Mouse (Mus musculus): Measurements from ENCODE around the gene Ak1. TPM values are rescaled to one million over a fixed set of nuclear protein-coding genes. Genes with fewer than 3 reads are reported as not detected.

The Ak1 gene
- polyA plus RNA-seq, 1 experiment from 2014 or later, result 39.1 TPM

GRCm38 (mm10) chr2:32634277-32635105, 12.9 kb downstream of the Ak1 start:
- H3K9me3 ChIP-seq (ENCODE audit: low read length), result no peaks in the 10 kb centered on the region
- H3K4me3 ChIP-seq (ENCODE audit: low read length), result no peak overlapping the region
- no peak overlapping the region for H3K4me2 ChIP-seq (replicated peaks; ENCODE audit: low read depth, low read length)
- WGBS, result 90% methylated on average over 10 of the region's 10 CpGs
- ATAC-seq (ENCODE audit: low FRiP score, low TSS enrichment), result no peak
- no peak overlapping the region for H3K9ac ChIP-seq (replicated peaks; ENCODE audit: low read length)
- peak overlapping the region; percentile 70 for H3K27ac ChIP-seq (ENCODE audit: low read length)
- no peaks in the 10 kb centered on the region for H3K36me3 ChIP-seq (ENCODE audit: insufficient read depth, low read length)
- H3K27me3 ChIP-seq (ENCODE audit: insufficient read depth, low read length), result no peaks in the 10 kb centered on the region
- peaks cover 26% of the 10 kb centered on the region for H3K4me1 ChIP-seq (ENCODE audit: insufficient read depth, low read length)

- Histone ChIP-seq H3K4me3 (ENCODE audit: low read length) (no peak overlapping the region), H3K4me1 (ENCODE audit: insufficient read depth, low read length) (peaks cover 29% of the 10 kb centered on the region), H3K36me3 (ENCODE audit: insufficient read depth, low read length) (no peaks in the 10 kb centered on the region), H3K27ac (ENCODE audit: low read length) (peak overlapping the region; percentile 72), H3K4me2 (replicated peaks; ENCODE audit: low read depth, low read length) (no peak overlapping the region), H3K9ac (replicated peaks; ENCODE audit: low read length) (no peak overlapping the region), H3K27me3 (ENCODE audit: insufficient read depth, low read length) (no peaks in the 10 kb centered on the region), H3K9me3 (ENCODE audit: low read length) (no peaks in the 10 kb centered on the region)
- 68% methylated on average over 7 of the region's 7 CpGs for WGBS
- ATAC-seq (ENCODE audit: low FRiP score, low TSS enrichment), result no peak
Measured at GRCm38 (mm10) chr2:32636617-32637016, 15.1 kb downstream of the Ak1 start.

GRCm38 (mm10) chr2:32637778-32638281, 16.3 kb downstream of the Ak1 start:
- no peaks in the 10 kb centered on the region for H3K36me3 ChIP-seq (ENCODE audit: insufficient read depth, low read length)
- peak overlapping the region; percentile 58 for H3K9ac ChIP-seq (replicated peaks; ENCODE audit: low read length)
- peak overlapping the region; percentile 72 for H3K27ac ChIP-seq (ENCODE audit: low read length)
- no peaks in the 10 kb centered on the region for H3K9me3 ChIP-seq (ENCODE audit: low read length)
- H3K4me3 ChIP-seq (ENCODE audit: low read length), result no peak overlapping the region
- ATAC-seq (ENCODE audit: low FRiP score, low TSS enrichment), result peak; percentile 79
- peaks cover 25% of the 10 kb centered on the region for H3K4me1 ChIP-seq (ENCODE audit: insufficient read depth, low read length)
- H3K4me2 ChIP-seq (replicated peaks; ENCODE audit: low read depth, low read length), result no peak overlapping the region
- 14% methylated on average over 11 of the region's 11 CpGs for WGBS
- H3K27me3 ChIP-seq (ENCODE audit: insufficient read depth, low read length), result no peaks in the 10 kb centered on the region

- WGBS, result 68% methylated on average over 1 of the region's 1 CpGs
- no peak for ATAC-seq (ENCODE audit: low FRiP score, low TSS enrichment)
Measured at GRCm38 (mm10) chr2:32639632-32640031, 18.1 kb downstream of the Ak1 start.

GRCm38 (mm10) chr2:32640550-32641051, 19.0 kb downstream of the Ak1 start:
- Histone ChIP-seq H3K9ac (replicated peaks; ENCODE audit: low read length) (peak overlapping the region; percentile 37; the same call in 1 of the 2 replicates), H3K27me3 (ENCODE audit: insufficient read depth, low read length) (no peaks in the 10 kb centered on the region), H3K4me1 (ENCODE audit: insufficient read depth, low read length) (peaks cover 25% of the 10 kb centered on the region), H3K4me2 (replicated peaks; ENCODE audit: low read depth, low read length) (no peak overlapping the region), H3K27ac (ENCODE audit: low read length) (no peak overlapping the region; the same call in 1 of the 2 replicates), H3K36me3 (ENCODE audit: insufficient read depth, low read length) (no peaks in the 10 kb centered on the region), H3K4me3 (ENCODE audit: low read length) (no peak overlapping the region), H3K9me3 (ENCODE audit: low read length) (no peaks in the 10 kb centered on the region)
- ATAC-seq (ENCODE audit: low FRiP score, low TSS enrichment), result no peak
- 58% methylated on average over 6 of the region's 6 CpGs for WGBS

More at GRCm38 (mm10) chr2:32639632-32640031, 18.1 kb downstream of the Ak1 start:
- H3K9me3 ChIP-seq (ENCODE audit: low read length), result no peaks in the 10 kb centered on the region
- H3K4me2 ChIP-seq (replicated peaks; ENCODE audit: low read depth, low read length), result no peak overlapping the region
- H3K27me3 ChIP-seq (ENCODE audit: insufficient read depth, low read length), result no peaks in the 10 kb centered on the region
- H3K4me1 ChIP-seq (ENCODE audit: insufficient read depth, low read length), result peaks cover 19% of the 10 kb centered on the region
- H3K36me3 ChIP-seq (ENCODE audit: insufficient read depth, low read length), result no peaks in the 10 kb centered on the region
- H3K4me3 ChIP-seq (ENCODE audit: low read length), result no peak overlapping the region
- no peak overlapping the region for H3K27ac ChIP-seq (ENCODE audit: low read length)
- H3K9ac ChIP-seq (replicated peaks; ENCODE audit: low read length), result no peak overlapping the region

GRCm38 (mm10) chr2:32641810-32642209, 20.3 kb downstream of the Ak1 start:
- WGBS, result 86% methylated on average over 5 of the region's 5 CpGs
- Histone ChIP-seq H3K9ac (replicated peaks; ENCODE audit: low read length) (no peak overlapping the region), H3K9me3 (ENCODE audit: low read length) (no peaks in the 10 kb centered on the region), H3K4me3 (ENCODE audit: low read length) (no peak overlapping the region), H3K4me2 (replicated peaks; ENCODE audit: low read depth, low read length) (no peak overlapping the region), H3K27me3 (ENCODE audit: insufficient read depth, low read length) (no peaks in the 10 kb centered on the region), H3K36me3 (ENCODE audit: insufficient read depth, low read length) (no peaks in the 10 kb centered on the region), H3K4me1 (ENCODE audit: insufficient read depth, low read length) (peaks cover 33% of the 10 kb centered on the region), H3K27ac (ENCODE audit: low read length) (no peak overlapping the region)
- no peak for ATAC-seq (ENCODE audit: low FRiP score, low TSS enrichment)

GRCm38 (mm10) chr2:32642813-32643212, 21.3 kb downstream of the Ak1 start:
- Histone ChIP-seq H3K4me2 (replicated peaks; ENCODE audit: low read depth, low read length) (no peak overlapping the region), H3K27me3 (ENCODE audit: insufficient read depth, low read length) (no peaks in the 10 kb centered on the region), H3K36me3 (ENCODE audit: insufficient read depth, low read length) (no peaks in the 10 kb centered on the region), H3K9ac (replicated peaks; ENCODE audit: low read length) (no peak overlapping the region), H3K4me3 (ENCODE audit: low read length) (no peak overlapping the region), H3K9me3 (ENCODE audit: low read length) (no peaks in the 10 kb centered on the region), H3K4me1 (ENCODE audit: insufficient read depth, low read length) (peaks cover 29% of the 10 kb centered on the region), H3K27ac (ENCODE audit: low read length) (0 out of 2 replicates have a peak overlapping the region, but pooled peaks have one; percentile 13)
- no peak for ATAC-seq (ENCODE audit: low FRiP score, low TSS enrichment)
- WGBS, result 52% methylated on average over 7 of the region's 7 CpGs

GRCm38 (mm10) chr2:32644083-32644482, 22.5 kb downstream of the Ak1 start:
- H3K4me2 ChIP-seq (replicated peaks; ENCODE audit: low read depth, low read length), result no peak overlapping the region
- no peak overlapping the region for H3K27ac ChIP-seq (ENCODE audit: low read length)
- peaks cover 24% of the 10 kb centered on the region for H3K4me1 ChIP-seq (ENCODE audit: insufficient read depth, low read length)
- H3K36me3 ChIP-seq (ENCODE audit: insufficient read depth, low read length), result no peaks in the 10 kb centered on the region
- no peak overlapping the region for H3K9ac ChIP-seq (replicated peaks; ENCODE audit: low read length)
- ATAC-seq (ENCODE audit: low FRiP score, low TSS enrichment), result no peak
- no peaks in the 10 kb centered on the region for H3K9me3 ChIP-seq (ENCODE audit: low read length)
- 73% methylated on average over 9 of the region's 9 CpGs for WGBS
- H3K4me3 ChIP-seq (ENCODE audit: low read length), result no peak overlapping the region
- H3K27me3 ChIP-seq (ENCODE audit: insufficient read depth, low read length), result no peaks in the 10 kb centered on the region

GRCm38 (mm10) chr2:32644799-32645475, 23.4 kb downstream of the Ak1 start:
- Histone ChIP-seq H3K9ac (replicated peaks; ENCODE audit: low read length) (no peak overlapping the region; the same call in 1 of the 2 replicates), H3K4me3 (ENCODE audit: low read length) (no peak overlapping the region), H3K4me2 (replicated peaks; ENCODE audit: low read depth, low read length) (no peak overlapping the region), H3K9me3 (ENCODE audit: low read length) (no peaks in the 10 kb centered on the region), H3K27me3 (ENCODE audit: insufficient read depth, low read length) (no peaks in the 10 kb centered on the region), H3K4me1 (ENCODE audit: insufficient read depth, low read length) (peaks cover 24% of the 10 kb centered on the region), H3K36me3 (ENCODE audit: insufficient read depth, low read length) (no peaks in the 10 kb centered on the region), H3K27ac (ENCODE audit: low read length) (no peak overlapping the region)
- no peak for ATAC-seq (ENCODE audit: low FRiP score, low TSS enrichment)
- WGBS, result 72% methylated on average over 8 of the region's 8 CpGs
